Mouse (Mus musculus): Measurements from ENCODE around the gene Kctd5.

DNA sequence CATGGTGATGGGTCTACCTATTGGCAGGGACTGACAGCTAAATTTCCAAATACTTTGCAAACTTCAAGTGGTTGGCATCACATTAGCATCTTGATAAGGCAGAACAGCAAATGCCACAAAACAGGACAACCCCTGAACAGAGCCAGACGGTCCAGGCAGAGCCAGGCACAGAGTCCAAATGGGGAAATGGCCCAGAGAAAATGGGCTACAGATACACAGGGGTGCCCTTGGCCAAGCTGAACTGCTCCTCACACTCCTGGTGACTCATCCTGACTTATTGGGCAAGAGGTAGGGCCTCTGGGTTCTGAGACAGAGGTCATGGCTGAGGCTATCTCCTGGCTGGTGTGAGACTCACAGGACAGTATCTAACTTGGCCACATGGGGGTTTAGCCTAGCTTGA is 65.9 kb downstream of the Kctd5 start:
- TF ChIP-seq CTCF (IDR thresholded peaks at IDR 0.05; ENCODE audit: extremely low read depth, insufficient read depth, low read length) (no peak), POLR2A (IDR thresholded peaks at IDR 0.05; ENCODE audit: extremely low read depth, insufficient read depth, low read length) (no peak)

All from cortical plate, adult 2 months (tissue).